Mouse (Mus musculus) kidney, postnatal 0 days (tissue): ENCODE results near the gene Rab37. TPM values are rescaled to one million over a fixed set of nuclear protein-coding genes. Genes with fewer than 3 reads are reported as not detected.

Experiments
- ATAC-seq: fragments of 200-750 bp; cut with Nextera tagmentation; replicated peaks from 2 replicates; pipeline ENCODE4 v1.8.0; 2017; ENCODE audit warnings: low read depth, moderate number of reproducible peaks, moderate TSS enrichment, moderate library complexity; ENCODE audit not compliant: low FRiP score
- DNase-seq: peaks from one replicate; pipeline ENCODE4 v3.0.0-alpha.2; 2016; ENCODE audit warnings: low spot score
- H3K27ac ChIP-seq: fragments of 300-500 bp; sonication (generic); 2 replicates; pipeline ENCODE4 v1.5.1; 2014; ENCODE audit warnings: mild to moderate bottlenecking
- H3K27me3 ChIP-seq: fragments of 300-500 bp; sonication (generic); 2 replicates; pipeline ENCODE4 v1.6.1; 2014; ENCODE audit warnings: low read length, mixed read lengths; ENCODE audit not compliant: insufficient read depth
- H3K36me3 ChIP-seq: fragments of 300-500 bp; sonication (generic); 2 replicates; pipeline ENCODE4 v1.6.1; 2014; ENCODE audit warnings: low read length, mixed read lengths; ENCODE audit not compliant: insufficient read depth
- H3K4me1 ChIP-seq: fragments of 300-500 bp; sonication (generic); replicated peaks from 2 replicates; pipeline ENCODE4 v1.6.1; 2014; ENCODE audit warnings: antibody characterized with exemption, low read length, mixed read lengths; ENCODE audit not compliant: insufficient read depth
- H3K4me2 ChIP-seq: fragments of 300-500 bp; sonication (generic); 2 replicates; pipeline ENCODE4 v1.6.1; 2014; ENCODE audit warnings: mild to moderate bottlenecking, low read length, moderate library complexity, mixed read lengths
- H3K4me3 ChIP-seq: fragments of 300-500 bp; sonication (generic); replicated peaks from 2 replicates; pipeline ENCODE4 v1.5.1; 2014; ENCODE audit warnings: low read depth, low read length
- H3K9ac ChIP-seq: fragments of 300-500 bp; sonication (generic); 2 replicates; pipeline ENCODE4 v1.6.1; 2014; ENCODE audit warnings: low read depth, low read length
- H3K9me3 ChIP-seq: fragments of 300-500 bp; sonication (generic); replicated peaks from 2 replicates; pipeline ENCODE4 v1.6.1; 2016; ENCODE audit warnings: low read length, inconsistent platforms, mixed read lengths
- CTCF ChIP-seq: IDR thresholded peaks from 2 replicates; pipeline ENCODE4 v1.5.1; 2016; ENCODE audit warnings: antibody characterized with exemption, low read depth, mild to moderate bottlenecking, moderate library complexity
- WGBS: fragments of 180-500 bp; shearing (Covaris S2); extraction: QIAGEN DNeasy Blood & Tissue Kit; methylation state at CpG from one replicate; pipeline ENCODE4 v1.1.7; 2014; 5-methylcytosine and 5-hydroxymethylcytosine counted together
- polyA plus RNA-seq: library from polyadenylated mRNA; unstranded; fragments of >200 nt; fragmentation: Nextera tagmentation; extraction: Ambion mirVana; gene quantifications from 2 replicates; pipeline ENCODE4 v1.2.1, GENCODE M21; 2015

Gene Rab37
- polyA plus RNA-seq: 1.8 and 2.2 TPM in 2 replicates

DNA sequence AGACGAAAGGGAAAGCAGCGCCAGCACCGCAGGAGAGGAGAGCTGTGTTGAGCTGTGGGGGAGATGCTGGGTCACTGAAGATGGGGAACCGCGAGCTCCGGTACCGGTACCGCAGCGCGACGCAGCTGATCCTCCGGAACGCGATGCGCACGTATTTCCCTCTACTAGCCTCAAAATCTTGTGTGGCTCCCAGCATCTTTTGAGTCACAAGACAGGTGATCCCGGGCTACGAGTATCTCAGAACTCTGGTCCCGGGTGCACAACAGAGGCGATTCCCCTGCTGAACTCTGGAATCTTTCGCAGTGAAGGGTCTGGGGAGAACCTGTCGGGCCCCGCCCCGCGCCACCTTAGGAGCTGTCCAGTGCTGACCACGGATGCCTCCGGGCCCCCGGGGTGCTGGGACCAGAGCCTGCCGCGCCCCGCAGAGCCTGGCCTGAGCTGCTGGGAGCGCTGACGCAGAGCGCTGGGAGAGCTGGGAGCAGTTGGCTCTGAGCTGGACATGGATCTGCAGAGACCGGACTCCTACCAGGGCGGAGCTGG, at the start of gene Rab37:
Gene Rab37 (plus strand): TSS at position 70 of the 540 bp plus-strand sequence.
- DNase-seq (peak; percentile 52), ATAC-seq (no peak)
- Histone ChIP-seq H3K9me3 (no peaks in the 10 kb centered on the region), H3K4me2 (0 out of 2 replicates have a peak within 1 kb of the TSS, but pooled peaks have one; percentile 13), H3K4me3 (no peak within 1 kb of the TSS), H3K4me1 (no peaks in the 10 kb centered on the region), H3K27ac (no peak within 1 kb of the TSS), H3K9ac (no peak within 1 kb of the TSS), H3K36me3 (no peaks in the 10 kb centered on the region), H3K27me3 (0 out of 2 replicates have a peak, but pooled peaks cover 6% of the 10 kb centered on the region)
- WGBS: 3% methylated on average over 36 of the region's 36 CpGs
- TF ChIP-seq CTCF: no peak

DNA sequence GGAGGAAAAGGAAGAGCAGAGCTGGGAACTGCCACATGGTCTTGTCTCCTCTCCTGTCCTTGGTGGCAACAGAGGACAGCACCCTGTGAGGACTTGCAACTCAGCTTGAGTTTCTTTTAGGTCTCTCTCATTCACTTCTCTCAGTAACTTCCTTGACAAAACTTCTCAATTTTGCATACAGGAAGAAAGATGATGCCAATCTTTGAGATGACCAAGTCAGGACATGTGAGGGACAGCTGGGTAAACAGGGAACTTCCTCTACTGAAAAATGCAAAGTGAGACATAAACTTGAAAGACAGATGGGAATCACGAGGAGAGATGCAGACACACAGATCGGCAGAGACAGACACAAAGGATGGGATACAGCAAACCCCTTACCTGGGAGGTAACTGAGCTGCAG, 43.0 kb upstream of the Rab37 start, which contains the start of gene Cd300ld3:
Gene Cd300ld3 (minus strand): TSS at position 151 of the 400 bp plus-strand sequence.
- WGBS: 69% methylated on average over 2 of the region's 2 CpGs

DNA sequence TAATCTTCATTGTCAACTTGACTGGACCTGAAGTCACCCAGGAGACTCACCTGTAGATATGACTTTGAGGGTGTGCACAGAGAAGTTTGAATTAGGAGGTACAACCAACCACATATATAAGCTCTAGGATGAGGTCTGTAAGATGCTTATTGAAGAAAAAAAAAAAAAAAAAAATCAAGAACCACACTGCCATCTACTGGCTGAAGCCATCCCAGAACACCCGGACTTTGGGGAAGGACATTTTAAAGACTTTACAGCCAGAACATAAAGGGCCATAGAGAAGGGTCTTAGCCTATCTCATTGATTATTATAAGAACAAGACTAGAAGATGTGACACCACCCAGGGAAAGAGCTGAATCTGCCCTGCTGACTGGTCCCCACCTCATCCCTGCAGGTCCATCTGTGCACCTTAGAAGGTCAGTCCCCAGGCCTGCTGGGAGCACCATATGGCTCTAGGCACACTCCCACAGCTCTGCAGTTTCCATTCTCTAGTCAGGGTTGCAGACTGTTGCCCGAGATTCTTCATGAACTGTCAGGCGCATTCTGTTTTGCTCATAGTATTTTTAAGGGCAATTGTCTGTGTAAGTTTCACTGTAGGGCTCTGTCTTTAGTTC, 41.8 kb upstream of the Rab37 start:
- Histone ChIP-seq H3K9me3 (no peaks in the 10 kb centered on the region), H3K27me3 (no peaks in the 10 kb centered on the region), H3K4me3 (no peak overlapping the region), H3K4me2 (no peak overlapping the region), H3K36me3 (no peaks in the 10 kb centered on the region), H3K27ac (no peak overlapping the region), H3K4me1 (no peaks in the 10 kb centered on the region), H3K9ac (no peak overlapping the region)
- ATAC-seq (no peak), DNase-seq (peak; percentile 26)
- TF ChIP-seq CTCF: peak; percentile 36; the same call in 1 of the 2 replicates
- whole genome bisulfite sequencing: 35% methylated on average over 3 of the region's 3 CpGs

More for the DNA sequence above, 43.0 kb upstream of the Rab37 start, which contains the start of gene Cd300ld3:
- Histone ChIP-seq H3K36me3 (no peaks in the 10 kb centered on the region), H3K4me3 (no peak within 1 kb of the TSS), H3K4me1 (no peaks in the 10 kb centered on the region), H3K27ac (no peak within 1 kb of the TSS), H3K4me2 (no peak within 1 kb of the TSS), H3K9ac (no peak within 1 kb of the TSS), H3K27me3 (no peaks in the 10 kb centered on the region), H3K9me3 (no peaks in the 10 kb centered on the region)
- ATAC-seq (no peak), DNase-seq (no peak)
- no peak for TF ChIP-seq CTCF

DNA sequence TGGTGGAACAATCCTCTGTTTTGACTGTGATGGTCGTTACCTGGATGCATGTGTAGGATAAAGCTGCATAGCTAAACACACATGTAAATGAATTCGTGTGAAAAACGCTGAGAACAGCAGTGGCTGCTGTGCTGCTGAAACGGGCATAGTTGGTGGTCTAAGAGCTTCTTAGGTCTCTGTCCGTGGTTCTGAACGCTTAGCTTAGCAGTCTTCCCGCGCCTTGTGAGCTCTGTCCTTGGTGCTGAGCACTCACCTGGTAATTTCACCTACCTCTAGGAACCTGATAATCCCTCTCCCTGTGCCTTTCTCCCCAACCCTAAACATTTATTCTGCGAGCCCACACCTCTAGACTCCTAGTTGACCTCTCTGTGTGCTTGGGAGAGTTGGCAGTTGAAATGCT, 39.0 kb upstream of the Rab37 start:
- H3K27me3 ChIP-seq: no peaks in the 10 kb centered on the region
- no peaks in the 10 kb centered on the region for H3K4me1 ChIP-seq
- 2% methylated on average over 9 of the region's 9 CpGs for WGBS
- H3K9ac ChIP-seq: no peak overlapping the region
- TF ChIP-seq CTCF: 0 out of 2 replicates have a peak, but pooled peaks have one; percentile 20
- H3K27ac ChIP-seq: no peak overlapping the region
- H3K4me3 ChIP-seq: no peak overlapping the region
- H3K36me3 ChIP-seq: no peaks in the 10 kb centered on the region
- peak; percentile 92 for DNase-seq
- no peak overlapping the region for H3K4me2 ChIP-seq
- no peaks in the 10 kb centered on the region for H3K9me3 ChIP-seq
- no peak for ATAC-seq

DNA sequence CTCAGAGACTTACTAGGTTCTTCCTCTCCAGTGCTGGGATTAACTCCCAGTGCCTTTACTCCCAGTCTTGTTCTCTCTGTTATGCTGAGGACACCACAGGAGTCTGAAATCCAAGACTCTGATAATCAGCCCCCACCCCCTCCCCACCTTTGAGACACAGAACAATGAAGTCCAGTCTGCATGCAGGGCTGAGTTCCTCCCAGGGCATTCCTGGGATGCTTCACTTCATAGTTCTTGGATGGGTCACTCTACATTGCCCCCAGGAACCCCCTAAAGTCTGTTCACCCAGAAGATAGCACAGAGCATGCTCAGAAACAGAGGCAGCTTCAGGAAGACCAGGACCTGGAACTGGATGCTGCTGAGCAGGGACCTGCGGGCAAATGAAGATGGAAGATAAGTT, 38.2 kb upstream of the Rab37 start:
- TF ChIP-seq CTCF: no peak
- H3K9ac ChIP-seq: no peak overlapping the region
- ATAC-seq: no peak
- no peaks in the 10 kb centered on the region for H3K27me3 ChIP-seq
- no peak for DNase-seq
- H3K9me3 ChIP-seq: no peaks in the 10 kb centered on the region
- no peak overlapping the region for H3K4me2 ChIP-seq
- no peak overlapping the region for H3K27ac ChIP-seq
- no peaks in the 10 kb centered on the region for H3K36me3 ChIP-seq
- H3K4me1 ChIP-seq: no peaks in the 10 kb centered on the region
- no peak overlapping the region for H3K4me3 ChIP-seq
- 89% methylated on average over 1 of the region's 1 CpGs for WGBS

DNA sequence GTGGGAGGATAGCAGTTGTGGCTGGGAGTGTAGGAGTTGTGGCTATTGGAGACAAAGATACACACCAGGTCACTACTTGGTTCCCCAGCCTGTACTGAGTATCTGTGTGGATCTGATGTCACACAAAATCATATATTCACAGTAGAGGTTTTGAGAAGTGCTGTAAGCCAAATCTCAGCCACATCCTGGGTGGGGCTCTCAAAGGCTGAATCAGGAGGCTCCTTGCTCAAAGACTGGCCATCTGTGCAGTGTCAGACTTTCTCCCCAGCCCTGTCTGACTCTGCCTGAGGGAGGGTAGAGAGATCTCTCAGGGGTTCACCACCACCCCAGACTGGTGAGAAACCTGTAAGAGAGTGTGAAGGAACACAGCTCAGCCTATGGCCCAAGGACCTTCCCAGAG, 36.7 kb upstream of the Rab37 start:
- ATAC-seq (no peak), DNase-seq (no peak)
- TF ChIP-seq CTCF: no peak
- Histone ChIP-seq H3K27ac (no peak overlapping the region), H3K27me3 (no peaks in the 10 kb centered on the region), H3K9me3 (no peaks in the 10 kb centered on the region), H3K9ac (no peak overlapping the region), H3K36me3 (no peaks in the 10 kb centered on the region), H3K4me1 (no peaks in the 10 kb centered on the region), H3K4me2 (no peak overlapping the region), H3K4me3 (no peak overlapping the region)
